ENCODE assay signal across 29 mouse cellular contexts in the genomic region with DNA sequence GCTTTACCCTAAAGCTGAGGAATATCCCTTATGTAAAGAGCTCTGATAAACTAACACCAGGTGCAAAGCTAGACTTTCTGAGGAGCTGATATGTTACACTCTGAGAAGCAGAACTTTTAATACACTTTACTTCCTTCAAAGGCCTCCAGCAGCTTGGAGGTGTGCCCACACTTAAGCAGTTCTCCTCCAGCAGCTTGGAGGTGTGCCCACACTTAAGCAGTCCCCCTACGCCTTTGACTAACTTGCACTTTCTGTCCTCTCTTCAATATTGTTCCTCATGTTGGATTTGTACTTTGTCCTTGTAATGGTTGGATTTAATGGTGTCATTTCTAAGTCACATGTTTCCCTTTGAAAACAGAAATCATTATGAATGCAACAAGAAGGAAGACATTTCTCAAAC. TPM values are rescaled to one million over a fixed set of nuclear protein-coding genes. Genes with fewer than 3 reads are reported as not detected.
DNase-seq lines count a peak whose midpoint lies in the region; ATAC-seq lines count a peak whose summit lies in the region.
"Had no signal": no experiment of that assay in that cellular context is flagged by ENCODE, and none has a peak within 500 bp of the region (broad histone marks: within the 10 kb centered on the region; RNA-seq: fewer than 3 reads in every experiment).

No protein-coding gene starts in this region.

- H3K4me3 ChIP-seq in hindbrain, embryonic 10.5 days: no peak overlapping the region
- H3K4me3 ChIP-seq: erythroblast, embryonic 14.5 days; gastrocnemius, adult 2 months; hindbrain, embryonic 13.5 days; limb, embryonic 12.5 days; liver, embryonic 13.5 days; lung, embryonic 15.5 days; megakaryocyte, embryonic 14.5 days; midbrain, embryonic 15.5 days; myocyte had no signal

- peak; percentile 69 for DNase-seq in kidney, adult 9 months
- DNase-seq in kidney, postnatal 10 days: no peak
- DNase-seq in NIH3T3 (ENCODE audit: low read depth) (peak; percentile 26), MN1 (ENCODE audit: low spot score) (no peak)
- DNase-seq in hindbrain, embryonic 10.5 days (ENCODE audit: low spot score): no peak
- DNase-seq in cerebellum, adult 8-10 months: no peak
- DNase-seq: adrenal gland, postnatal 25 days; cerebellum, adult 11-12 months; forebrain, postnatal 0 days; gastrocnemius, adult 2 months; heart, postnatal 10 days; layer of hippocampus, adult 9-11 months; liver, embryonic 13.5 days; right cerebral cortex, postnatal 14 days had no signal

- no peaks in the 10 kb centered on the region for H3K27me3 ChIP-seq in hindbrain, embryonic 10.5 days (ENCODE audit: insufficient read depth, poor library complexity, severe bottlenecking)
- H3K27me3 ChIP-seq: hindbrain, embryonic 13.5 days; liver, embryonic 13.5 days; lung, embryonic 15.5 days; megakaryocyte, embryonic 14.5 days; midbrain, embryonic 15.5 days had no signal

- ATAC-seq in granulocyte monocyte progenitor cell, adult 5-6 weeks (replicated peaks; ENCODE audit: poor library complexity, severe bottlenecking): peak; percentile 63
- ATAC-seq in megakaryocyte progenitor cell, adult 5-6 weeks (replicated peaks; ENCODE audit: poor library complexity): peak; percentile 75
- ATAC-seq: forebrain, postnatal 0 days; inflammation-experienced regulatory T-cells, adult 6 months; midbrain, embryonic 15.5 days had no signal

- no peak overlapping the region for H3K27ac ChIP-seq in hindbrain, embryonic 10.5 days
- H3K27ac ChIP-seq: gastrocnemius, adult 2 months; hindbrain, embryonic 13.5 days; limb, embryonic 12.5 days; liver, embryonic 13.5 days; lung, embryonic 15.5 days; midbrain, embryonic 15.5 days had no signal

- H3K36me3 ChIP-seq in hindbrain, embryonic 10.5 days: no peaks in the 10 kb centered on the region
- H3K36me3 ChIP-seq: hindbrain, embryonic 13.5 days; limb, embryonic 12.5 days; liver, embryonic 13.5 days; lung, embryonic 15.5 days; midbrain, embryonic 15.5 days had no signal

- H3K4me1 ChIP-seq in hindbrain, embryonic 10.5 days (replicated peaks): no peaks in the 10 kb centered on the region
- H3K4me1 ChIP-seq: hindbrain, embryonic 13.5 days; limb, embryonic 12.5 days; lung, embryonic 15.5 days; midbrain, embryonic 15.5 days had no signal

- no peaks in the 10 kb centered on the region for H3K9me3 ChIP-seq in hindbrain, embryonic 10.5 days
- H3K9me3 ChIP-seq: hindbrain, embryonic 13.5 days; limb, embryonic 12.5 days; liver, embryonic 13.5 days; lung, embryonic 15.5 days; megakaryocyte, embryonic 14.5 days; midbrain, embryonic 15.5 days had no signal

- 81% methylated on average over 1 of the region's 1 CpGs for WGBS in hindbrain, embryonic 10.5 days

RNA-seq across cellular contexts. Expression of gene Adgrg7, which starts 1.9 kb away (rescaled TPM):
- total RNA-seq in granulocyte monocyte progenitor cell, adult 5-6 weeks (2014; fragmentation: Nextera tagmentation): 16.4 and 23.6 TPM in 2 replicates
- 35.7 and 36.5 TPM in 2 replicates for total RNA-seq in granulocyte monocyte progenitor cell, adult 5-6 weeks (2017)
- 23.0 and 23.9 TPM in 2 replicates for total RNA-seq in megakaryocyte progenitor cell, adult 5-6 weeks (2015)
- 25.8 and 33.2 TPM in 2 replicates for total RNA-seq in megakaryocyte progenitor cell, adult 5-6 weeks (2017)
- polyA plus RNA-seq in hindbrain, embryonic 10.5 days (2016; fragmentation: Nextera tagmentation; extraction: Ambion mirVana): not detected in 2 replicates
- total RNA-seq: adrenal gland, postnatal 25 days; forebrain, postnatal 0 days; gastrocnemius, adult 2 months; heart, postnatal 10 days; left cerebral cortex, adult 8-10 months had no signal
- polyA plus RNA-seq: embryonic facial prominence, embryonic 11.5 days; erythroblast, embryonic 14.5 days; forebrain, postnatal 0 days; heart, embryonic 11.5 days; hindbrain, embryonic 13.5 days; inflammation-experienced regulatory T-cells, adult 6 months; limb, embryonic 12.5 days; lung, embryonic 15.5 days; midbrain, embryonic 15.5 days; myocyte; neural tube, embryonic 14.5 days; urinary bladder, adult 2 months had no signal

Comparison
In these comparisons a context has a peak if more than half of its experiments do, and no peak if none do; other contexts are left out.
1. DNase-seq: peak in kidney, adult 9 months (single experiment) and NIH3T3 (single experiment); none in kidney, postnatal 10 days (single experiment), hindbrain, embryonic 10.5 days (single experiment), MN1 (single experiment) and cerebellum, adult 8-10 months (single experiment).